ENCODE assay signal across 9 mouse cellular contexts in the genomic region with DNA sequence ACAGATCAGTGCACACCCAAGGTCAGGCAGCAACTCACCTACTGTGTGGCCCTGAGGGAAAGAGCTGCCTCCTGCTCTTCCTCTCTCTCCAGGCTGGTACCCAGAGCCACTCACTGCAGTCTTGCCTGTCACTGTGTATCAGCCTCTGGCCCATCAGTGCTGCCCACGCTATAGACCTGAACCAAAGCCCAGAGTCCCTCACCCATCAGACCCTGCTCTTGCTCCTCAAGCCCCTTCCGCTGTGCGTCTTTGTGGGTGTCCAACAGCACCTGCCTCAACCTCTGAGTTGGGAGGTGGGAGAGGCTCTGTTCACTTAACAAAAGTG. TPM values are rescaled to one million over a fixed set of nuclear protein-coding genes. Genes with fewer than 3 reads are reported as not detected.
DNase-seq lines count a peak whose midpoint lies in the region; ATAC-seq and TF ChIP-seq lines count a peak whose summit lies in the region.
"Had no signal": no experiment of that assay in that cellular context is flagged by ENCODE, and none has a peak within 500 bp of the region (broad histone marks: within the 10 kb centered on the region; RNA-seq: fewer than 3 reads in every experiment).

No protein-coding gene starts in this region.

- TF ChIP-seq POLR2A in spleen, adult 2 months (IDR thresholded peaks at IDR 0.05; ENCODE audit: low read depth, low read length) = no peak

- H3K27ac ChIP-seq in hindbrain, embryonic 10.5 days = peak overlapping the region; percentile 79
- no peak overlapping the region for H3K27ac ChIP-seq in hindbrain, embryonic 14.5 days
- H3K27ac ChIP-seq in spleen, adult 2 months (ENCODE audit: insufficient read depth, low read length) = 0 out of 2 replicates have a peak overlapping the region, but pooled peaks have one; percentile 22
- no peak overlapping the region for H3K27ac ChIP-seq in hindbrain, embryonic 16.5 days (ENCODE audit: low read depth, low read length)
- peak overlapping the region; percentile 83 for H3K27ac ChIP-seq in stomach, embryonic 14.5 days (ENCODE audit: low read length)

- H3K27me3 ChIP-seq in hindbrain, embryonic 10.5 days (ENCODE audit: insufficient read depth, poor library complexity, severe bottlenecking) = no peaks in the 10 kb centered on the region
- no peaks in the 10 kb centered on the region for H3K27me3 ChIP-seq in hindbrain, embryonic 14.5 days (ENCODE audit: control insufficient read depth, insufficient read depth, low read length)
- H3K27me3 ChIP-seq in spleen, adult 2 months (ENCODE audit: control insufficient read depth, insufficient read depth, low read length) = no peaks in the 10 kb centered on the region
- no peaks in the 10 kb centered on the region for H3K27me3 ChIP-seq in hindbrain, embryonic 16.5 days (replicated peaks; ENCODE audit: control insufficient read depth, insufficient read depth, low read length)
- no peaks in the 10 kb centered on the region for H3K27me3 ChIP-seq in stomach, embryonic 14.5 days (ENCODE audit: control insufficient read depth, insufficient read depth, low read length)

- no peaks in the 10 kb centered on the region for H3K9me3 ChIP-seq in hindbrain, embryonic 10.5 days
- H3K9me3 ChIP-seq in hindbrain, embryonic 14.5 days (ENCODE audit: control insufficient read depth, low read length) = no peaks in the 10 kb centered on the region
- H3K9me3 ChIP-seq in hindbrain, embryonic 16.5 days (ENCODE audit: control insufficient read depth, low read length) = no peaks in the 10 kb centered on the region
- H3K9me3 ChIP-seq in stomach, embryonic 14.5 days (ENCODE audit: control insufficient read depth, low read depth, low read length) = no peaks in the 10 kb centered on the region

- no peaks in the 10 kb centered on the region for H3K36me3 ChIP-seq in hindbrain, embryonic 10.5 days
- H3K36me3 ChIP-seq in hindbrain, embryonic 14.5 days (replicated peaks; ENCODE audit: control insufficient read depth, insufficient read depth) = no peaks in the 10 kb centered on the region
- H3K36me3 ChIP-seq in spleen, adult 2 months (ENCODE audit: control insufficient read depth, insufficient read depth, low read length) = no peaks in the 10 kb centered on the region
- no peaks in the 10 kb centered on the region for H3K36me3 ChIP-seq in hindbrain, embryonic 16.5 days (ENCODE audit: control insufficient read depth, insufficient read depth, low read length)
- H3K36me3 ChIP-seq in stomach, embryonic 14.5 days (ENCODE audit: control insufficient read depth, insufficient read depth, low read length) = no peaks in the 10 kb centered on the region; the same call in 1 of the 2 replicates

- H3K4me2 ChIP-seq in hindbrain, embryonic 14.5 days (replicated peaks) = no peak overlapping the region
- no peak overlapping the region for H3K4me2 ChIP-seq in hindbrain, embryonic 16.5 days (ENCODE audit: low read length)
- no peak overlapping the region; the same call in 1 of the 2 replicates for H3K4me2 ChIP-seq in stomach, embryonic 14.5 days (replicated peaks; ENCODE audit: low read depth, low read length)

- DNase-seq in hindbrain, embryonic 10.5 days (ENCODE audit: low spot score) = no peak
- DNase-seq in hindbrain, embryonic 14.5 days (ENCODE audit: low spot score) = no peak
- DNase-seq in spleen, adult 2 months (ENCODE audit: low read depth in 1 of 2, low spot score in 2 of 2) = no peak
- no peak for DNase-seq in spleen, postnatal 36 days (ENCODE audit: low spot score in 2 of 2)
- no peak for DNase-seq in embryo, embryonic 11 days
- DNase-seq in gastrocnemius, adult 18-20 months (ENCODE audit: low spot score) = no peak
- DNase-seq: cerebellum, adult 8-10 months had no signal

- ATAC-seq in hindbrain, embryonic 14.5 days (ENCODE audit: low FRiP score) = no peak
- peak; percentile 18; the same call in 1 of the 2 replicates for ATAC-seq in hindbrain, embryonic 16.5 days
- ATAC-seq in stomach, embryonic 14.5 days (ENCODE audit: insufficient number of reproducible peaks, insufficient read depth, low FRiP score, low read depth) = peak; percentile 7; the same call in 1 of the 2 replicates

- WGBS in hindbrain, embryonic 10.5 days = 83% methylated on average over 3 of the region's 3 CpGs
- WGBS in hindbrain, embryonic 14.5 days = 77% methylated on average over 3 of the region's 3 CpGs
- WGBS in spleen, adult 2 months = 90% methylated on average over 3 of the region's 3 CpGs
- WGBS in hindbrain, embryonic 16.5 days = 76% methylated on average over 3 of the region's 3 CpGs
- 58% methylated on average over 3 of the region's 3 CpGs for WGBS in stomach, embryonic 14.5 days

- H3K4me1 ChIP-seq in hindbrain, embryonic 10.5 days (replicated peaks) = peaks cover 80% of the 10 kb centered on the region
- H3K4me1 ChIP-seq in hindbrain, embryonic 14.5 days (replicated peaks; ENCODE audit: control insufficient read depth, insufficient read depth, low read length) = peaks cover 47% of the 10 kb centered on the region
- H3K4me1 ChIP-seq in spleen, adult 2 months (ENCODE audit: control insufficient read depth, insufficient read depth, insufficient read length) = peaks cover 44% of the 10 kb centered on the region; the same call in 1 of the 2 replicates
- H3K4me1 ChIP-seq in hindbrain, embryonic 16.5 days (ENCODE audit: control insufficient read depth, insufficient read depth, low read depth, low read length) = peaks cover 42% of the 10 kb centered on the region
- peaks cover 67% of the 10 kb centered on the region for H3K4me1 ChIP-seq in stomach, embryonic 14.5 days (ENCODE audit: control insufficient read depth, insufficient read depth, low read length)

- TF ChIP-seq CTCF in spleen, adult 2 months (IDR thresholded peaks at IDR 0.05; ENCODE audit: extremely low read depth, insufficient read depth, insufficient read length, insufficient replicate concordance) = no peak

- H3K4me3 ChIP-seq in hindbrain, embryonic 10.5 days = no peak overlapping the region
- no peak overlapping the region for H3K4me3 ChIP-seq in hindbrain, embryonic 14.5 days (replicated peaks; ENCODE audit: low read length)
- H3K4me3 ChIP-seq in spleen, adult 2 months (ENCODE audit: extremely low read depth, insufficient read depth, insufficient read length) = no peak overlapping the region
- H3K4me3 ChIP-seq in hindbrain, embryonic 16.5 days (ENCODE audit: low read length) = no peak overlapping the region
- no peak overlapping the region for H3K4me3 ChIP-seq in stomach, embryonic 14.5 days (ENCODE audit: low read depth, low read length)

- no peak overlapping the region for H3K9ac ChIP-seq in hindbrain, embryonic 14.5 days
- H3K9ac ChIP-seq in hindbrain, embryonic 16.5 days (ENCODE audit: low read depth, low read length) = 0 out of 2 replicates have a peak overlapping the region, but pooled peaks have one; percentile 27
- no peak overlapping the region for H3K9ac ChIP-seq in stomach, embryonic 14.5 days (replicated peaks; ENCODE audit: low read depth, low read length)

RNA-seq across cellular contexts. Expression of a gene that starts 29.7 kb away (rescaled TPM):
- polyA plus RNA-seq in hindbrain, embryonic 10.5 days (2016; fragmentation: Nextera tagmentation; extraction: Ambion mirVana) = 22.0 and 25.9 TPM in 2 replicates
- 16.3 and 17.1 TPM in 2 replicates for polyA plus RNA-seq in hindbrain, embryonic 14.5 days (2014; fragmentation: Nextera tagmentation; extraction: Ambion mirVana)
- 25.9 and 27.9 TPM in 2 replicates for polyA plus RNA-seq in spleen, adult 2 months (2012; rRNA removed)
- 18.5 and 24.4 TPM in 2 replicates for polyA plus RNA-seq in hindbrain, embryonic 16.5 days (2015; fragmentation: Nextera tagmentation; extraction: Ambion mirVana)
- polyA plus RNA-seq in stomach, embryonic 14.5 days (2014; fragmentation: Nextera tagmentation; extraction: Ambion mirVana) = 30.2 and 30.8 TPM in 2 replicates
- 1 to 10 TPM; 1.6 to 2.0 TPM for total RNA-seq in gastrocnemius, adult 18-20 months (2021)

Comparison
In these comparisons a context has a peak if more than half of its experiments do, and no peak if none do; other contexts are left out.
1. H3K27ac ChIP-seq: peak in hindbrain, embryonic 10.5 days (single experiment), spleen, adult 2 months (single experiment) and stomach, embryonic 14.5 days (single experiment); none in hindbrain, embryonic 14.5 days (single experiment) and hindbrain, embryonic 16.5 days (single experiment).